Mouse (Mus musculus): ENCODE data around the gene Prickle2. TPM values are rescaled to one million over a fixed set of nuclear protein-coding genes. Genes with fewer than 3 reads are reported as not detected.

The Prickle2 gene
- total RNA-seq, 1 experiment from 2014 or later, result 0.05 TPM

DNA sequence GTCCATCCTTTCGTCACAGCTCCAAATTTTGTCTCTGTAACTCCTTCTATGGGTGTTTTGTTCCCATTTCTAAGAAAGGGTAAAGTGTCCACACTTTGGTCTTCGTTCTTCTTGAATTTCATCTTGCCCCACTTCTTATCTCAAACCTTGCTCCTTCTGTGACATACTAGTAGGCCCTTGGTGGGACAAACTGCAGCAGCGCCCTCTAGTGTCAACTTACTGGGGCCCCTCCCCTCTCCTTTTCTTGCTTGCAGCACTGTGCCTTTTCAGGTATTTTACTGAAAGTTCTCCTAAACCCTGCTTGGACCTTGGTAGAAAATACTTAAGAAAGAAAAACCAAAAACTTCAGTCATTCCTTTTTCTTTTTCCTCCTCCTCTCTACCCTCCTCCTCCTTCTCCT, 264.8 kb downstream of the Prickle2 start:
- peak; percentile 64 to 67; a peak in 3 of 4 replicates for ATAC-seq (replicated peaks in 1 of 2; ENCODE audit: insufficient read depth in 1 of 2, low FRiP score in 2 of 2, low TSS enrichment in 1 of 2, low read depth in 1 of 2, poor library complexity in 2 of 2, severe bottlenecking in 2 of 2)

DNA sequence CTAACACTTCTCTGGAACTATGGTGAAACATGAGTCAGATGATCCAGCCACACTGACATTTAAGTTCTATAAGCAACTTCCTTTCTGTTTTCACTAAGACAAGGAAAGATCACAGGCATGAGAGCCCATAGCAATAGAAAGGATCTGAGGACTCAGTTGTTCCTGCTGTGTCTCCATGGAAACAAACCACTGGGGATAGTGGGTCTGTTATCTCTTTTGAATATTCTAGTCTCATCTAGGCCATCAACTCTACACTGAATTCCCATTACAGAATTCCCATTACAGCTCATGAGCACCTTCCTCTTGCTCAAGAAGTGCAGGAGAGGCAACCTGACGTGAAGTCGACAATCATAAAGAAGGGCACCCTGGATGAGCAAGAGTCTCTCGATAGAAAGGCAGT, 265.7 kb downstream of the Prickle2 start:
- ATAC-seq (replicated peaks in 1 of 2; ENCODE audit: insufficient read depth in 1 of 2, low FRiP score in 2 of 2, low TSS enrichment in 1 of 2, low read depth in 1 of 2, poor library complexity in 2 of 2, severe bottlenecking in 2 of 2), result no peak

DNA sequence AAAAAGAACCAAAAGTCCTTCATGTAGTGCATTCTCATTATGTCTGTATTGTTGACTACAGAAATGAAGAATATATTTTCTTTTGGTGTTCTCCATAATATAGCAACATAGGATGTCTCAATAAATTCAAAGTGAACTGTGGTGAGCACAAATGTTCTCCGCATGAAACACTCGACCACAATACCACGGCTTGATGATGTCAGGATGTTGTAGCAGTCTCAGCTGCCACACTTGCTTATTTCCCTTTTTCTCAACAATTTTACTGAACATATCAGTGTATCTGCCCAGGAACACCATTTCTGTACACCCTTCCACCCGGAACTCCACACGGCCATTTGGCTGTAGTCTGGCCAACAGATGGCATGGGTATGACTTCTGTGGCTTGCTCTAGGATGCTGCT, 273.8 kb downstream of the Prickle2 start:
- ATAC-seq (replicated peaks in 1 of 2; ENCODE audit: insufficient read depth in 1 of 2, low FRiP score in 2 of 2, low TSS enrichment in 1 of 2, low read depth in 1 of 2, poor library complexity in 2 of 2, severe bottlenecking in 2 of 2), result peak; percentile 70 to 84

DNA sequence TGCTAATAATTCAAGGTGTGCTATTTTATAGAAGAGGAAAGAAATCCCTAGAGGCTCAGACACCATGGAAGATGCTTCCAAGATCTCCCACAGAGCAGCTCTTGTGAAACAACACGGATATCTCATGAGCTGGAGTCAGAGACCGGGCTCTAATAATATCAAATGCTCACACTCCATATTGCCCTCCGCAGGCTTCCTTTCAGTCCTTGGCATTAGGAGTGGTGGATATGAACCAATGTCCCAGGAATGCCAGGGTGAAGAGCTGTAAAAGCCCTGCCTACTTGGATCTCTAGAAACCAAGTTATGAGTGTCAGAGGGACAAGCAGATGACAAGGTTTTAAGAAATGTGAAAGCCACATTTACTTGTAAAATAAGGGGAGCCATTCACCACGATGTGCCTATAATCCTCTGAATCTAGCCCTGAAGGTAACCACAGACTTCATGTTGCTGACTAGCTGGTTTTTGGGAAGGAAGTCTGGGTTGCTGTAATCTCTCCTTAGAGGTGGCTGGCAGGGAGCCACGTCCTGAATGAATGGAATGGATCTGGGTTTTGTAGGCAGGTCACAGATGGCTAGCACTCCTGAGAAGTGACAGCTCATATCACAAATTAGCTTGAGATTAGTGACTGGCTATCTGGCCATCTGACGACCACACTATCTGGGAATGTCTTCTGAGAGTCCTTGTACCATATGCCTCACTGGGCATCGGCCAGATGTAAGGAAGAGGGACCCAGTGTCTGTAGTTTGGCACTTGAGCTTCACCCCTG, 278.4 kb downstream of the Prickle2 start:
- ATAC-seq (replicated peaks in 1 of 2; ENCODE audit: insufficient read depth in 1 of 2, low FRiP score in 2 of 2, low TSS enrichment in 1 of 2, low read depth in 1 of 2, poor library complexity in 2 of 2, severe bottlenecking in 2 of 2), result peak; percentile 34 to 64

DNA sequence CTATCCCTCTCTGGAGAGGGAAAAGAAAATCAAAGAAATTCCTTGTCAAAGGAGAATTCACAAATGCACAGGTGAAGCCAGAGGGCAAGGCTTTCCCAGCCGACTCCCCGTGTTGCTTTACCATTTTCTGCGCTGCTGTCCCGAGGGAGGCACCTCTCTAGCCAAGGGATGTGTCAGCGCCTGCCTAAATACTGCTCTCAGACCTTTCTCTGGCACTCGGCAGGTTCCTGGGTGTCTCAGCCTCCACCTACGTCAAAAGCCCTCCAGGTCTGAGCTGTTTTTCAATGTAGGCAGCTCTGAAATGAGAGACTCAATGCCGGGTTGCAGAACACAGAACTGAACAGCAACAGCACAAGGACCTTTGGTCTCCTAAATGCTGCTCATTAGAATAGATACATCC, 280.1 kb downstream of the Prickle2 start:
- ATAC-seq (replicated peaks in 1 of 2; ENCODE audit: insufficient read depth in 1 of 2, low FRiP score in 2 of 2, low TSS enrichment in 1 of 2, low read depth in 1 of 2, poor library complexity in 2 of 2, severe bottlenecking in 2 of 2), result no peak

DNA sequence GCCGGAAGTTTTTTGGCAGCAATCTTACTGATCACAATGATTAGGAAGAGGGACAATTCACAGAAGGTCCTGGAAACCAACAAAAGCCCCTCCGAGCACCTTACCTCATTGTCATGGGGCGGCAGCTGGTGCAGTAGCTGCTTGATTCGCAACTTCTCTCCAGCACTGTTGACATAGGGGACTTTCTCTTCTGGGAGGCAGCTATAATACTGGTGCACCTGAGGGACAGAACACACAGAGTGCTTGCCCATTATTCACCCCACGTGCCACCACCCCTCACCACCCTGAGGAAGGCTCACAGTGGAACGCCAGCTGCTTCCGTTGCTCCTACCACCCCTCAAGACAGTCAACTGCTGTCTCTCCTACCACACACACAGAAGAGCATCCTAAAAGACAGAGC, 280.5 kb downstream of the Prickle2 start:
- ATAC-seq (replicated peaks in 1 of 2; ENCODE audit: insufficient read depth in 1 of 2, low FRiP score in 2 of 2, low TSS enrichment in 1 of 2, low read depth in 1 of 2, poor library complexity in 2 of 2, severe bottlenecking in 2 of 2), result no peak

DNA sequence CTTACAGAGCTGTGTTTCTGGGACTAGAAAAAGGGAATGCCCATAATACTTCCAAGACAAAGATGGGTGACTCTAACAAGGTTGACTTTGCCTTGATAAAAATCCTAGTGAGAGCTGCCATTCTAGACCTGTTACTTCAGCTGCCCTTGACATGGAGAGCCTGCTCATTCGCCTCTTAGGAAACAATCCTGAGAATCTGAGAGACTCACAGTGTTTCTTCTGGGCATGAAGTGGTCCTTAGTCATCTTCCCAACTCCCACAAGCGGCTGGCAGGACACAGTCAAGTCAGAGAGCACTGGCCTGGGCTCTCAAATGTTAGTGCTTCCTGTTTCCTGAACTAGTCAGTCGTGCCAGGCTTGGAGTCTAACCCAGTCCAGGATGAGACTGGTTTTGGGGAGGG, 281.0 kb downstream of the Prickle2 start:
- no peak for ATAC-seq (replicated peaks in 1 of 2; ENCODE audit: insufficient read depth in 1 of 2, low FRiP score in 2 of 2, low TSS enrichment in 1 of 2, low read depth in 1 of 2, poor library complexity in 2 of 2, severe bottlenecking in 2 of 2)

DNA sequence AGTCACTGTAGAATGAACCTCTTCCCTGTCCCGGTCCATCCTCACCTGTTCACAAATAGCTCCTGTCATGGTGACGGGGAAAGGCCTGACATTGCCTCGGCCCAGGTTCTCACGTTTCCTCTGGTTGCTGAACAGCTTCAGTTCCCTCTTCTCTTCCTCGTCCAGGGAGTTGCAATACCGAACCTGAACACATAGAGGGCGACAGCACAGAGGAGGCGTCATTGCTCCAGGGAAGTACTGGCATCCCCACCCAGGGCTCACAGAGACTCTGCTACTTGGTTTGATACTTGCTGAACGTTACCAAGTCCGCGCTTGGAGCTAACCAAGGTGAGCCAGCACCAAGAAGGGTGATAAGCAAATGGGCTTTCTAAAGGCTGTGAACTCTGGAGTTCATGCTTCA, 283.7 kb downstream of the Prickle2 start:
- ATAC-seq (replicated peaks in 1 of 2; ENCODE audit: insufficient read depth in 1 of 2, low FRiP score in 2 of 2, low TSS enrichment in 1 of 2, low read depth in 1 of 2, poor library complexity in 2 of 2, severe bottlenecking in 2 of 2), result peak; percentile 60 to 74

DNA sequence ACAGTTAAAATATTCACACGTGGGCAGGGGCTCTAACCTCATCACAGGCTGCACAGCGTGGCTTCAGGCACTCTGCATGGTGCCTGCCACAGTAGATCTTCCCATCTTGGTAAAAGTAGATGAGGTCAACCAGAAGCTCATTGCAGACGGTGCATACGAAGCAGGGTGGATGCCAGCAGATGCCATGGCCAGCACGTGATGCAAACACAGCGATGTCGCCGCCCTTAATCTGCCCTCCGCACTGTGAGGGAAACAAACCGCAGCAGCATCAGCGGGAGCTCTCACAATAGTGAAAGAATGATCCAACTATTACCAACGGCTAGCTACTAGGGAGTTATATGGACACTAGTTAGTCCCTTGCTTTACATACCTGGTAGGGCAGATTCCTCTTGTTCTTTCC, 285.8 kb downstream of the Prickle2 start:
- no peak for ATAC-seq (replicated peaks in 1 of 2; ENCODE audit: insufficient read depth in 1 of 2, low FRiP score in 2 of 2, low TSS enrichment in 1 of 2, low read depth in 1 of 2, poor library complexity in 2 of 2, severe bottlenecking in 2 of 2)

DNA sequence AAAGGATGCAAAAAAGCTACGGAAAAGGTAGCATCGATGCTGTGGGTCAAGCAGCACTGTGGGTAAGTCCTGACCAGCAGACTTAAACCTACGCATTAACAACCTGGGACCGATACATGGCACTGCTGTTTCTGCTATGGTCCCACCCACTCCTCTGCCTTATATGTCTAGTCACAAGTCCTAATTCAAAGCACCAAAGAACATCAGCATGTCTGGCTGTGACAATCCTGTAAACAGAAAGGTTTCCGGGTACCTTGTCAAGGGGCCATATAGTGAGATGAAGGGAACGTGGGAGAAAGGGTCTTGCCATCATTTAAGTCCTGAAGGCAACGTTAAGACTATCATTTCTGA, 290.6 kb downstream of the Prickle2 start:
- ATAC-seq (replicated peaks in 1 of 2; ENCODE audit: insufficient read depth in 1 of 2, low FRiP score in 2 of 2, low TSS enrichment in 1 of 2, low read depth in 1 of 2, poor library complexity in 2 of 2, severe bottlenecking in 2 of 2), result no peak

DNA sequence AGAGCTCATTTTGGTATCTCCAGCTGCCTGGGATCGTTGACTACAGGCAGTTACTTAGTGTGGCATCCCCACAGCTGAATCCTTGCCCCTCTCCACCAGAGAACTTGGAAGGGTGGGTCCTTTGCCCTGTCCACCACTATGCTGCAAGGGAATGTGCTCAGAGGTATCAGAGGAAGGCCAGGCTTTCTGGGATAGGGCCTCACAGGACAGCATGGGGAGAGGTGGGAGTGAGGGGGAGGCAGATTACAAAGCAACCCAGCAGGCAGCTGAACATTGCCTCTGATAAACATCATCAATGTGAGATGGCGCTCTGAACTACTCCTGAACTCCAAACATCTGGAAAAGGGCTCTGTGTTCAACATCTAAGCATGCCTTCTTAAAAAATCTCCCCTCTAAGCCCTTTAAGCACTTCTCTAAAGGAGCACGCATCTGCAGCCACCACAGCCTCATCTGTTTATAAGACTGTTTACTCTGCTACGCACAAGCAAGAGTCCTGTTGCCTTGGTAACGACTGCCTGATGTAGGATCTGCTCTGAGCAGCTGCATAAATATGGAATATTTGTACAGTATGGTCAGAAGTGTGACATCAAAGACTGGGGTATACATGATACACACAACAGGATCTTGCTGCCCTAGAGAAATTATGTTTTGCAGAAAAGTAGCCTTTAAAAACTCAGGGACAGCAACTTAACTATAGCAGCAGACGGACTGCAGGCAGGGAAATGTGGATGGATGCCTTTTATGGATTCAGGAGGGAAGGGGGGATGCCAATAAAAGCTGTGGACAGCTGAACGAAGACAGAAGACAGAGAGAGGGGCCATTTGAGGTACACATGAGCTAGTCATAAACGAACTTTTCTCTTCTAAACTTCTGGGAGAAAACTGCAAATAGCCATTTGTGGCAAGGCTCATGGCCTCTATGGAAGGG, 291.2 kb downstream of the Prickle2 start:
- no peak for ATAC-seq (replicated peaks in 1 of 2; ENCODE audit: insufficient read depth in 1 of 2, low FRiP score in 2 of 2, low TSS enrichment in 1 of 2, low read depth in 1 of 2, poor library complexity in 2 of 2, severe bottlenecking in 2 of 2)

DNA sequence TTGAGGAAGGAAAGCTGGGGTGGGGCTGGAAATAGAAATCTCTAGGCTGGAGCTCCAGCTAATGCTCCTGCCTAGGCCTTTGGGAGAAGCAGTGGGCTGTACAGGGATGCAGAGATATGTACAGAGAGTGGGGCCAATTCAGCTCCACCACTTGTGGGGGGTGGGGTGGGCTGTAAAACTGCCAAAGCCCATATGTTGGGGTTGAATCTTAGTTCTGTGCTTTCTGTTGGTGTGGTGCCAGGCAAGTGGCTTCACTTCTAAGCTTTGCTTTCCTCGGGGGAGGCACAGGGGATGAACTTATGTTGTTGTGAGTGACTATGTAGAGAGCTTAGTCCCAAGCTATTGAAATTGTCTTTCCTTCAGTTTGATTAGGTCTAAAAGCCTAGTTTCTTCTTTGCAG, 292.0 kb downstream of the Prickle2 start:
- ATAC-seq (replicated peaks in 1 of 2; ENCODE audit: insufficient read depth in 1 of 2, low FRiP score in 2 of 2, low TSS enrichment in 1 of 2, low read depth in 1 of 2, poor library complexity in 2 of 2, severe bottlenecking in 2 of 2), result no peak

DNA sequence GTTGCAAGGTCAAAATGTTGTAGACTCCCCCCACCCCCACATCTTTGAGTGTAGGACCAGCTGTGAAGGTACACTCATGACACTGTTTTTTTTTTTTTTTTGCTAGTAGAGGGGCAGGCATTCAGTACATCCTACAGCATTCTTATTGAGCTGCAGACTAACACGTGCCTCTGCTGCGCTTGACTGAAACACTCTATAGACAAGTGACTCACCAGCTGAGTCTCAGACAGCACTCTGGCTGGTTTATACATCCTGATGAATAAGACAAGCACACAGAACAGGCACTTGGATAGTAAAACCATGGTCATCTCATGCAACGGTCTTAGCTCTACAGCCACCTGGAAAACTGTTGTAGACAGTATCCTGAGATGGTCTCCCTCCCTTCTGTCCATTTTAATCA, 296.2 kb downstream of the Prickle2 start:
- no peak for ATAC-seq (replicated peaks in 1 of 2; ENCODE audit: insufficient read depth in 1 of 2, low FRiP score in 2 of 2, low TSS enrichment in 1 of 2, low read depth in 1 of 2, poor library complexity in 2 of 2, severe bottlenecking in 2 of 2)

DNA sequence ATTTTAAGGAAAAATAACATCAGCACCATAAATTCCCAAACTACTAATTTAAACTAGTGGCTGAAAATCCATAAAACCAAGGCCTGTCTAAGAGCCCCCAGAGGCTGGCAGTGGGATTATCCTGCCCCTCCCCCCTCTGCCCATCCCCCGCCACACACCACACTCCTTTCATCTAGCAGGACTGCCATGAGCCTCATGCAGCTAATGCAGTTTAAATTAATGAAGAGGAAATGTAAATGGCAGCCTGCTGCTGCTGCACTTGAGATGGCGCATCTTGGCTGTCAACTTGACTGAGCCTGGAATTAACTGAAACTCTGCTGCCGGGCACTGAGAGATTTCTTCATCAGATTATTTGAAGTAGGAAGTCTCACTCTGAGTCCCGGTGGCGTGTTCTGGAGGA, 298.7 kb downstream of the Prickle2 start:
- ATAC-seq (replicated peaks in 1 of 2; ENCODE audit: insufficient read depth in 1 of 2, low FRiP score in 2 of 2, low TSS enrichment in 1 of 2, low read depth in 1 of 2, poor library complexity in 2 of 2, severe bottlenecking in 2 of 2), result no peak

DNA sequence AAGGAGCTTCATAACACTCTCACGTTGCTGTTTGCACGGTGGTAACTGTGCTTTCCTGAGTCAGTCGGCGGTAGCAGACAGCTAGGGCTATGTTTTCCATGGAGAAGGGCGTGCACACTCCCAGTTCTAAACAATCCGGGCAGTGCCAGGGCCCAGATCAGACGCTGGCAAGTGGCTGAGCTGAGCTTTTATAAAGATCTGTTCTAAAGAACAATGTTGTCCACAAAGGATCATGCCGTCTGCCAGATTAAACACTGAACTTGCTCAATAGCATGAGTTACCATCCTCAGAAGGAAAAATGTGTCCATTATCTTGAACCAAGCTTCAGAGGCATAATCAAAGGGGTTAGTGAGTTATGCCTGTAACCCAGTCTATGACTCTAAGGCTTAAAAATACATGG, 300.4 kb downstream of the Prickle2 start:
- ATAC-seq (replicated peaks in 1 of 2; ENCODE audit: insufficient read depth in 1 of 2, low FRiP score in 2 of 2, low TSS enrichment in 1 of 2, low read depth in 1 of 2, poor library complexity in 2 of 2, severe bottlenecking in 2 of 2), result no peak

DNA sequence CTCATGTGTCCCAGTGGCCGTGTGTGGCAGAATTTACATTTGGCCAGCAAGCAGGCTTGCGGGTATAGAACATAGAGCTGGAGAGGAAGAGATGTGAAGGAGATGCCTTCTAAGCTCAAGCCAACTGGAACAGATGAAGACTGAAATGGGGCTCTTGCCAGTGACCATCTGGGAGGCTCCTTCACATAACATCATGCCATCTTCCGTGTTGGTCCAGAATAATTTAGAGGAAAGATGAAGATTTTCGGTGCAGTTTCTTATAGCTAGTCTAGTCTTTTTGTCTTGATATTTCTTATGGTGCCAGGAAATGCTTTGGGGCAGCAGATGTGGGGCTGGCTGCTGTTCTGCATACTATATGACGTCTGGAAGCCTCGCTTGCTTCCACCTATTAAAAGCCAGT, 308.1 kb downstream of the Prickle2 start:
- no peak for ATAC-seq (replicated peaks in 1 of 2; ENCODE audit: insufficient read depth in 1 of 2, low FRiP score in 2 of 2, low TSS enrichment in 1 of 2, low read depth in 1 of 2, poor library complexity in 2 of 2, severe bottlenecking in 2 of 2)

DNA sequence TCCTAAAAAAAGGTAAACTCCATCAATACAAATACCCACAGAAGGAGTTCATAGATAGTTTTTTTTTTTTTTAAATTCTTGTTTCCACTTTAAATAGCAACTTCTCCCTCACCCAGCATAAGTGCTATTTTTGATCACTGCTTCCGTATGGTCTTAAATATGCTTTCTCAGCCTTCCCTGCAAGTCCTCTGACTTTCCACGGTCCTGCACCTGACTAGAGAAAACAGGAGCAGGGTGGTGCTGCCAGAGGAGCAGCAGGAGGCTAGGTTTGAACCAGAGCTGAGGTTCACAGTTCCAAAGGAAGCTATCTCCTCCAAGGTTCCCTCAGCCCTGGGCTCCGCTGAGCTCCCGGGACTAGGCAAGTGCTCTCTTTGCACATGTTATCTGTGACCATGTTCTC, 310.4 kb downstream of the Prickle2 start:
- no peak for ATAC-seq (replicated peaks in 1 of 2; ENCODE audit: insufficient read depth in 1 of 2, low FRiP score in 2 of 2, low TSS enrichment in 1 of 2, low read depth in 1 of 2, poor library complexity in 2 of 2, severe bottlenecking in 2 of 2)

DNA sequence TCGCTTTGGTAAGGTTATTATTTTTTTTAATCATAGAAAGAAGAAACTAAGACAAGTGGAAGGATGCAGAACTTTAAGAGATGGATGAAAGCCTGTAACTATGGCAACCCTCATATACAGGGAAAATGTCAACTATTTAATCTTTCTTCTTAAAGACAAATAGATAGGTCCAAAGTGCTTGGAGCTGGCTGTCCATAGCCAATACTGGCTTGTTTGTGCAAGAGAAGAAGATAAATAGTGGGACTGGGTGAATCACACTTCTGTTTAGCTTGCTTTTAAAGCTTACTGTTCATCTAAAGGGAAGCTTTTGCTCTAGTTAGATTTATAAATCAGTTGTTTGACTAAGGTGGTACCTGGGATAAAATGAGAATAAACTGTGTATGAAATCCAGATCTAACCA, 310.8 kb downstream of the Prickle2 start:
- no peak for ATAC-seq (replicated peaks in 1 of 2; ENCODE audit: insufficient read depth in 1 of 2, low FRiP score in 2 of 2, low TSS enrichment in 1 of 2, low read depth in 1 of 2, poor library complexity in 2 of 2, severe bottlenecking in 2 of 2)

DNA sequence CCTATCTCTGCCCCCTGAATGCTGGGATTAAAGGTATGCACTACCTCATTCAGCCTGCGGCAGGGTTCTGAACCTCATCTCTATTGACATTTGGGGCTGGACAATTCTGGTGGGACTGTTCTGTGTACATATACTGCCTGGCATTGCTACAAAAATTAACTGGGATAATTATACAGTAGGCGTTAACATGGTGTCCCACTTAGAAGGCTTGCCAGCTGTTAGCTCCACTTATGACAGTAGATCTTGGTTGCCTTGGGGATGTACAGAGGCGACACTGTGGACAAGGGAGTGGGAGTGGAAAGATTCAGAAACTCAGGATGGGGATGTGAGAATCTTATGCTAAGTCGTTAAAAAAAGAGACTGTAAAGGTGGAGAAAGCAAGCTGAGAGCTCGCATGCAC, 311.3 kb downstream of the Prickle2 start:
- no peak for ATAC-seq (replicated peaks in 1 of 2; ENCODE audit: insufficient read depth in 1 of 2, low FRiP score in 2 of 2, low TSS enrichment in 1 of 2, low read depth in 1 of 2, poor library complexity in 2 of 2, severe bottlenecking in 2 of 2)
